Mouse (Mus musculus) midbrain, embryonic 15.5 days (tissue): Measurements from ENCODE around the gene Elp4. TPM values are rescaled to one million over a fixed set of nuclear protein-coding genes. Genes with fewer than 3 reads are reported as not detected.

Experiments used
- ATAC-seq: fragments of 200-750 bp; cut with Nextera tagmentation; replicated peaks from 2 replicates; pipeline ENCODE4 v1.8.0; 2017; ENCODE audit warnings: moderate TSS enrichment
- H3K27ac ChIP-seq: fragments of 300-500 bp; sonication (generic); 2 replicates; pipeline ENCODE4 v1.5.1; 2015; ENCODE audit warnings: mild to moderate bottlenecking, inconsistent platforms
- H3K27me3 ChIP-seq: fragments of 300-500 bp; sonication (generic); replicated peaks from 2 replicates; pipeline ENCODE4 v1.6.1; 2015; ENCODE audit warnings: inconsistent platforms
- H3K36me3 ChIP-seq: fragments of 300-500 bp; sonication (generic); replicated peaks from 2 replicates; pipeline ENCODE4 v1.6.1; 2015; ENCODE audit warnings: inconsistent platforms
- H3K4me1 ChIP-seq: fragments of 300-500 bp; sonication (generic); 2 replicates; pipeline ENCODE4 v1.6.1; 2015; ENCODE audit warnings: inconsistent platforms
- H3K4me2 ChIP-seq: fragments of 300-500 bp; sonication (generic); 2 replicates; pipeline ENCODE4 v1.6.1; 2015; ENCODE audit warnings: inconsistent platforms, mild to moderate bottlenecking, moderate library complexity
- H3K4me3 ChIP-seq: fragments of 300-500 bp; sonication (generic); 2 replicates; pipeline ENCODE4 v1.5.1; 2015; ENCODE audit warnings: mild to moderate bottlenecking, inconsistent platforms
- H3K9ac ChIP-seq: fragments of 300-500 bp; sonication (generic); 2 replicates; pipeline ENCODE4 v1.6.1; 2015; ENCODE audit warnings: mild to moderate bottlenecking, inconsistent platforms
- H3K9me3 ChIP-seq: fragments of 300-500 bp; sonication (generic); 2 replicates; pipeline ENCODE4 v1.6.1; 2016; ENCODE audit warnings: inconsistent platforms
- WGBS: fragments of 180-500 bp; shearing (Covaris S2); methylation state at CpG from one replicate; pipeline ENCODE4 v1.1.7; 2015; ENCODE audit warnings: mixed read lengths; 5-methylcytosine and 5-hydroxymethylcytosine counted together
- polyA plus RNA-seq: library from polyadenylated mRNA; unstranded; fragments of >200 nt; fragmentation: Nextera tagmentation; extraction: Ambion mirVana; gene quantifications from 2 replicates; pipeline ENCODE4 v1.2.1, GENCODE M21; 2015

Gene Elp4
- polyA plus RNA-seq, 1 experiment from 2014 or later, result 34.4 TPM

- Histone ChIP-seq H3K27me3 (peaks cover 87% of the 10 kb centered on the region), H3K27ac (no peak overlapping the region), H3K9ac (no peak overlapping the region), H3K9me3 (no peaks in the 10 kb centered on the region), H3K4me3 (no peak overlapping the region), H3K4me2 (no peak overlapping the region), H3K36me3 (no peaks in the 10 kb centered on the region), H3K4me1 (peaks cover 20% of the 10 kb centered on the region)
- ATAC-seq, result no peak
- WGBS, result 6% methylated on average over 9 of the region's 9 CpGs
Measured at GRCm38 (mm10) chr2:105671116-105671797, 233.1 kb downstream of the Elp4 start.

GRCm38 (mm10) chr2:105670731-105671095, 233.7 kb downstream of the Elp4 start:
- WGBS, result 10% methylated on average over 6 of the region's 6 CpGs
- Histone ChIP-seq H3K27ac (no peak overlapping the region), H3K9me3 (no peaks in the 10 kb centered on the region), H3K36me3 (no peaks in the 10 kb centered on the region), H3K9ac (no peak overlapping the region), H3K27me3 (peaks cover 86% of the 10 kb centered on the region), H3K4me2 (no peak overlapping the region), H3K4me1 (peaks cover 15% of the 10 kb centered on the region), H3K4me3 (no peak overlapping the region)
- no peak for ATAC-seq

GRCm38 (mm10) chr2:105669881-105670730, 234.3 kb downstream of the Elp4 start:
- ATAC-seq, result no peak
- Histone ChIP-seq H3K27ac (no peak overlapping the region), H3K9ac (no peak overlapping the region), H3K9me3 (no peaks in the 10 kb centered on the region), H3K27me3 (peaks cover 88% of the 10 kb centered on the region), H3K4me2 (peak overlapping the region; percentile 24), H3K36me3 (no peaks in the 10 kb centered on the region), H3K4me3 (peak overlapping the region; percentile 9), H3K4me1 (peaks cover 10% of the 10 kb centered on the region)
- WGBS, result 2% methylated on average over 29 of the region's 29 CpGs

GRCm38 (mm10) chr2:105669371-105669861, 234.9 kb downstream of the Elp4 start:
- Histone ChIP-seq H3K36me3 (no peaks in the 10 kb centered on the region), H3K4me3 (peak overlapping the region; percentile 9), H3K27me3 (peaks cover 88% of the 10 kb centered on the region), H3K27ac (no peak overlapping the region), H3K9me3 (no peaks in the 10 kb centered on the region), H3K4me1 (peaks cover 4% of the 10 kb centered on the region; the same call in 1 of the 2 replicates), H3K4me2 (peak overlapping the region; percentile 24), H3K9ac (no peak overlapping the region)
- under 1% methylated on average over 35 of the region's 35 CpGs for WGBS
- no peak for ATAC-seq

GRCm38 (mm10) chr2:105668271-105669270, 235.8 kb downstream of the Elp4 start, which contains the start of gene Pax6:
Gene Pax6 (plus strand): TSS chr2:105668900.
- peak within 1 kb of the TSS; percentile 24 for H3K4me2 ChIP-seq
- no peaks in the 10 kb centered on the region for H3K9me3 ChIP-seq
- H3K27ac ChIP-seq, result no peak within 1 kb of the TSS
- H3K36me3 ChIP-seq, result no peaks in the 10 kb centered on the region
- H3K4me1 ChIP-seq, result peaks cover 4% of the 10 kb centered on the region; the same call in 1 of the 2 replicates
- H3K9ac ChIP-seq, result no peak within 1 kb of the TSS
- WGBS, result 2% methylated on average over 44 of the region's 44 CpGs
- peaks cover 93% of the 10 kb centered on the region for H3K27me3 ChIP-seq
- peak within 1 kb of the TSS; percentile 9 for H3K4me3 ChIP-seq
- ATAC-seq, result peak; percentile 26; the same call in 1 of the 2 replicates

- Histone ChIP-seq H3K4me1 (peaks cover 4% of the 10 kb centered on the region; the same call in 1 of the 2 replicates), H3K4me3 (no peak overlapping the region), H3K4me2 (no peak overlapping the region), H3K36me3 (no peaks in the 10 kb centered on the region), H3K27ac (no peak overlapping the region), H3K27me3 (peaks cover 92% of the 10 kb centered on the region), H3K9ac (no peak overlapping the region), H3K9me3 (no peaks in the 10 kb centered on the region)
- no peak for ATAC-seq
- WGBS, result 1% methylated on average over 11 of the region's 11 CpGs
Measured at GRCm38 (mm10) chr2:105667626-105667950, 236.8 kb downstream of the Elp4 start.

- Histone ChIP-seq H3K4me2 (no peak overlapping the region), H3K4me3 (no peak overlapping the region)
- no peak for ATAC-seq
Measured at GRCm38 (mm10) chr2:105666763-105667625, 237.4 kb downstream of the Elp4 start.

GRCm38 (mm10) chr2:105666331-105666730, 238.0 kb downstream of the Elp4 start:
- Histone ChIP-seq H3K4me1 (peaks cover 4% of the 10 kb centered on the region; the same call in 1 of the 2 replicates), H3K4me2 (no peak overlapping the region), H3K27me3 (peaks cover 86% of the 10 kb centered on the region), H3K4me3 (no peak overlapping the region), H3K9ac (no peak overlapping the region), H3K9me3 (no peaks in the 10 kb centered on the region), H3K36me3 (no peaks in the 10 kb centered on the region), H3K27ac (no peak overlapping the region)
- ATAC-seq, result no peak
- 11% methylated on average over 6 of the region's 6 CpGs for WGBS

More at GRCm38 (mm10) chr2:105666763-105667625, 237.4 kb downstream of the Elp4 start:
- H3K27me3 ChIP-seq, result peaks cover 86% of the 10 kb centered on the region
- peaks cover 4% of the 10 kb centered on the region; the same call in 1 of the 2 replicates for H3K4me1 ChIP-seq
- H3K9me3 ChIP-seq, result no peaks in the 10 kb centered on the region
- 2% methylated on average over 41 of the region's 41 CpGs for WGBS
- no peaks in the 10 kb centered on the region for H3K36me3 ChIP-seq
- no peak overlapping the region for H3K27ac ChIP-seq
- H3K9ac ChIP-seq, result no peak overlapping the region

GRCm38 (mm10) chr2:105665491-105666250, 238.7 kb downstream of the Elp4 start:
- Histone ChIP-seq H3K4me2 (no peak overlapping the region), H3K36me3 (no peaks in the 10 kb centered on the region), H3K4me1 (peaks cover 5% of the 10 kb centered on the region), H3K4me3 (no peak overlapping the region), H3K9me3 (no peaks in the 10 kb centered on the region), H3K27ac (no peak overlapping the region), H3K9ac (no peak overlapping the region), H3K27me3 (peaks cover 83% of the 10 kb centered on the region)
- WGBS, result 24% methylated on average over 5 of the region's 5 CpGs
- no peak for ATAC-seq

GRCm38 (mm10) chr2:105664996-105665395, 239.4 kb downstream of the Elp4 start:
- Histone ChIP-seq H3K4me1 (peaks cover 9% of the 10 kb centered on the region), H3K36me3 (no peaks in the 10 kb centered on the region), H3K9ac (no peak overlapping the region), H3K4me2 (no peak overlapping the region), H3K27me3 (peaks cover 84% of the 10 kb centered on the region), H3K4me3 (no peak overlapping the region), H3K9me3 (no peaks in the 10 kb centered on the region), H3K27ac (no peak overlapping the region)
- no peak for ATAC-seq
- WGBS, result 8% methylated on average over 5 of the region's 5 CpGs
